Mouse (Mus musculus) heart, embryonic 16.5 days (tissue): ENCODE results near the gene Faiml. TPM values are rescaled to one million over a fixed set of nuclear protein-coding genes. Genes with fewer than 3 reads are reported as not detected.

Experiments
- ATAC-seq: fragments of 200-750 bp; cut with Nextera tagmentation; replicated peaks from 2 replicates; pipeline ENCODE4 v1.8.0; 2017; ENCODE audit warnings: moderate number of reproducible peaks; ENCODE audit not compliant: insufficient read depth, low FRiP score; ENCODE audit errors: extremely low read depth
- H3K27ac ChIP-seq: fragments of 300-500 bp; sonication (generic); 2 replicates; pipeline ENCODE4 v1.5.1; 2014; ENCODE audit warnings: mild to moderate bottlenecking, low read length, control low read depth, moderate library complexity
- H3K27me3 ChIP-seq: fragments of 300-500 bp; sonication (generic); 2 replicates; pipeline ENCODE4 v1.6.1; 2014; ENCODE audit warnings: low read length, mixed read lengths; ENCODE audit not compliant: control insufficient read depth, insufficient read depth
- H3K36me3 ChIP-seq: fragments of 300-500 bp; sonication (generic); 2 replicates; pipeline ENCODE4 v1.6.1; 2014; ENCODE audit not compliant: control insufficient read depth, insufficient read depth
- H3K4me1 ChIP-seq: fragments of 300-500 bp; sonication (generic); 2 replicates; pipeline ENCODE4 v1.6.1; 2014; ENCODE audit warnings: low read length, mixed read lengths; ENCODE audit not compliant: control insufficient read depth, insufficient read depth
- H3K4me2 ChIP-seq: fragments of 300-500 bp; sonication (generic); 2 replicates; pipeline ENCODE4 v1.6.1; 2014; ENCODE audit warnings: low read depth, mild to moderate bottlenecking, control low read depth, low read length
- H3K4me3 ChIP-seq: fragments of 300-500 bp; sonication (generic); 2 replicates; pipeline ENCODE4 v1.5.1; 2014; ENCODE audit warnings: mild to moderate bottlenecking, control low read depth, low read length
- H3K9ac ChIP-seq: fragments of 300-500 bp; sonication (generic); 2 replicates; pipeline ENCODE4 v1.6.1; 2014; ENCODE audit warnings: low read length, control low read depth
- H3K9me3 ChIP-seq: fragments of 300-500 bp; sonication (generic); replicated peaks from 2 replicates; pipeline ENCODE4 v1.6.1; 2016; ENCODE audit warnings: low read length; ENCODE audit not compliant: control insufficient read depth
- WGBS: fragments of 180-500 bp; shearing (Covaris S2); extraction: QIAGEN DNeasy Blood & Tissue Kit; methylation state at CpG from one replicate; pipeline ENCODE4 v1.1.7; 2014; 5-methylcytosine and 5-hydroxymethylcytosine counted together
- polyA plus RNA-seq: library from polyadenylated mRNA; unstranded; fragments of >200 nt; fragmentation: Nextera tagmentation; extraction: Ambion mirVana; gene quantifications from 2 replicates; pipeline ENCODE4 v1.2.1, GENCODE M21; 2015

Faiml gene
- polyA plus RNA-seq, 1 experiment from 2014 or later: not detected

- Histone ChIP-seq H3K27ac (peak overlapping the region; percentile 40), H3K4me3 (peak overlapping the region; percentile 75), H3K27me3 (no peaks in the 10 kb centered on the region), H3K9ac (peak overlapping the region; percentile 81), H3K9me3 (no peaks in the 10 kb centered on the region), H3K4me1 (peaks cover 8% of the 10 kb centered on the region), H3K36me3 (no peaks in the 10 kb centered on the region), H3K4me2 (peak overlapping the region; percentile 89)
- 5% methylated on average over 17 of the region's 17 CpGs for whole genome bisulfite sequencing
- ATAC-seq: peak; percentile 62
Observed at GRCm38 (mm10) chr9:99242533-99243189, 5.6 kb upstream of the Faiml start.

- peaks cover 8% of the 10 kb centered on the region for H3K4me1 ChIP-seq
- H3K9me3 ChIP-seq: no peaks in the 10 kb centered on the region
- H3K4me3 ChIP-seq: no peak overlapping the region; the same call in 1 of the 2 replicates
- no peaks in the 10 kb centered on the region for H3K36me3 ChIP-seq
- 2% methylated on average over 7 of the region's 7 CpGs for WGBS
- no peak overlapping the region for H3K9ac ChIP-seq
- H3K4me2 ChIP-seq: peak overlapping the region; percentile 89
- H3K27ac ChIP-seq: no peak overlapping the region
- ATAC-seq: no peak
- H3K27me3 ChIP-seq: no peaks in the 10 kb centered on the region
Observed at GRCm38 (mm10) chr9:99242035-99242434, 5.0 kb upstream of the Faiml start.

DNA sequence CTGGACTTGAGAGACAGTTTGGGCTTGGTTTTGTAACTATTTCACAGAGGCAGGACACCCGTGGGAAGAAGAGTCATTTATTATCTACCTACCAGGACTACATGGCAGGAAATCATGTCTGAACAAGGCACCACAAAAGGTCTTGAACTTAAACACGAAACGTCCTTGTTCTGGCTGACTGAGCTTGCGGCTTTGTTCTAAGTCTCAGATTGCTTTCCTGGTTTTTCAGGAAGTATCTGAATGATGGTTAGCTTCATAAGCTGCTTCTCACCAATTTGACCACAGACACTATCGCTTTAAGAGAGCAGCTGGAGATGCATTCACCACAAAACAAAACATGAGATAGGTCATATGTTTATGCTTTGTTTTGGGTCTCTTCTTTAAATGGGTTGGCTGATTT, 3.5 kb upstream of the Faiml start:
- H3K36me3 ChIP-seq: no peaks in the 10 kb centered on the region
- H3K9me3 ChIP-seq: no peaks in the 10 kb centered on the region
- WGBS: 61% methylated on average over 5 of the region's 5 CpGs
- no peak for ATAC-seq
- no peak overlapping the region for H3K4me3 ChIP-seq
- no peaks in the 10 kb centered on the region for H3K27me3 ChIP-seq
- no peak overlapping the region for H3K4me2 ChIP-seq
- H3K4me1 ChIP-seq: peaks cover 8% of the 10 kb centered on the region
- no peak overlapping the region for H3K9ac ChIP-seq
- no peak overlapping the region for H3K27ac ChIP-seq

GRCm38 (mm10) chr9:99239256-99239655, 2.2 kb upstream of the Faiml start:
- Histone ChIP-seq H3K36me3 (no peaks in the 10 kb centered on the region), H3K4me2 (no peak overlapping the region), H3K27ac (no peak overlapping the region), H3K9me3 (no peaks in the 10 kb centered on the region), H3K27me3 (no peaks in the 10 kb centered on the region), H3K4me3 (no peak overlapping the region), H3K4me1 (peaks cover 7% of the 10 kb centered on the region), H3K9ac (no peak overlapping the region)
- 41% methylated on average over 1 of the region's 1 CpGs for WGBS
- ATAC-seq: no peak

- Histone ChIP-seq H3K27me3 (no peaks in the 10 kb centered on the region), H3K4me1 (peaks cover 4% of the 10 kb centered on the region), H3K4me2 (no peak overlapping the region), H3K9ac (no peak overlapping the region), H3K27ac (no peak overlapping the region), H3K4me3 (no peak overlapping the region), H3K36me3 (no peaks in the 10 kb centered on the region), H3K9me3 (no peaks in the 10 kb centered on the region)
- ATAC-seq: no peak
- 77% methylated on average over 10 of the region's 10 CpGs for WGBS
Observed at GRCm38 (mm10) chr9:99238276-99238675, 1.2 kb upstream of the Faiml start.

- H3K27ac ChIP-seq: no peak overlapping the region
- H3K36me3 ChIP-seq: no peaks in the 10 kb centered on the region
- no peaks in the 10 kb centered on the region for H3K27me3 ChIP-seq
- no peaks in the 10 kb centered on the region for H3K9me3 ChIP-seq
- no peak overlapping the region for H3K9ac ChIP-seq
- H3K4me3 ChIP-seq: no peak overlapping the region
- no peak overlapping the region for H3K4me2 ChIP-seq
- no peak for ATAC-seq
- 83% methylated on average over 14 of the region's 14 CpGs for whole genome bisulfite sequencing
- H3K4me1 ChIP-seq: no peaks in the 10 kb centered on the region
Observed at GRCm38 (mm10) chr9:99229450-99229849, 7.6 kb downstream of the Faiml start.

GRCm38 (mm10) chr9:99224583-99224982, 12.5 kb downstream of the Faiml start:
- H3K27me3 ChIP-seq: no peaks in the 10 kb centered on the region
- no peaks in the 10 kb centered on the region for H3K4me1 ChIP-seq
- no peaks in the 10 kb centered on the region for H3K9me3 ChIP-seq
- no peaks in the 10 kb centered on the region for H3K36me3 ChIP-seq
- 52% methylated on average over 3 of the region's 3 CpGs for WGBS
- H3K27ac ChIP-seq: no peak overlapping the region
- no peak overlapping the region for H3K9ac ChIP-seq
- no peak for ATAC-seq
- H3K4me3 ChIP-seq: no peak overlapping the region
- H3K4me2 ChIP-seq: no peak overlapping the region

DNA sequence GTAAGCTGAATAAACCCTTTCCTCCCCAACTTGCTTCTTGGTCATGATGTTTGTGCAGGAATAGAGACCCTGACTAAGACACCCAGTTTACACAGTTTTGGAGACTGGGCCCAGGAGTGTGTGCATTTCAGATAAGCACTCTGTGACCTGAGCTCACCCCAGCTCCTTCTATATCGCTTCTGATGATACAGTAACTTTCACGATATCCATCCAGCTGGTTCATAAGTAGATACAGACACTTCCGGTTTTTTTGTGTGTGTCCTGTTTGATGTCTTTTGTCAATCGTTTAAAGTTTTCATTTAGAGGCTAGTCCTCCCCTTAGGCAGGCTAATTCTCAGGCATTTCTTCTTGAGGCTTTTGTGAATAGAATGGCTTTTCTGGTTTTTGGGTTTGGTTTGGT, 15.4 kb downstream of the Faiml start:
- no peak overlapping the region for H3K4me2 ChIP-seq
- no peak overlapping the region for H3K27ac ChIP-seq
- ATAC-seq: no peak
- no peaks in the 10 kb centered on the region for H3K4me1 ChIP-seq
- no peak overlapping the region for H3K4me3 ChIP-seq
- H3K9me3 ChIP-seq: no peaks in the 10 kb centered on the region
- no peak overlapping the region for H3K9ac ChIP-seq
- no peaks in the 10 kb centered on the region for H3K27me3 ChIP-seq
- no peaks in the 10 kb centered on the region for H3K36me3 ChIP-seq
- 75% methylated on average over 4 of the region's 4 CpGs for WGBS

- no peaks in the 10 kb centered on the region for H3K9me3 ChIP-seq
- H3K4me1 ChIP-seq: no peaks in the 10 kb centered on the region
- ATAC-seq: peak; percentile 86
- H3K27me3 ChIP-seq: no peaks in the 10 kb centered on the region
- no peak overlapping the region for H3K4me3 ChIP-seq
- H3K4me2 ChIP-seq: no peak overlapping the region
- no peak overlapping the region for H3K9ac ChIP-seq
- WGBS: 21% methylated on average over 5 of the region's 6 CpGs
- H3K36me3 ChIP-seq: no peaks in the 10 kb centered on the region
- H3K27ac ChIP-seq: no peak overlapping the region
Observed at GRCm38 (mm10) chr9:99217999-99218719, 18.9 kb downstream of the Faiml start.
